Mouse (Mus musculus) T-cell, adult 2 months (primary cell): ENCODE measurements around the gene Grasp.

Experiments used
- DNase-seq: peaks from one replicate; pipeline ENCODE4 v3.0.0; 2022; ENCODE audit warnings: low spot score

Gene Grasp

DNA sequence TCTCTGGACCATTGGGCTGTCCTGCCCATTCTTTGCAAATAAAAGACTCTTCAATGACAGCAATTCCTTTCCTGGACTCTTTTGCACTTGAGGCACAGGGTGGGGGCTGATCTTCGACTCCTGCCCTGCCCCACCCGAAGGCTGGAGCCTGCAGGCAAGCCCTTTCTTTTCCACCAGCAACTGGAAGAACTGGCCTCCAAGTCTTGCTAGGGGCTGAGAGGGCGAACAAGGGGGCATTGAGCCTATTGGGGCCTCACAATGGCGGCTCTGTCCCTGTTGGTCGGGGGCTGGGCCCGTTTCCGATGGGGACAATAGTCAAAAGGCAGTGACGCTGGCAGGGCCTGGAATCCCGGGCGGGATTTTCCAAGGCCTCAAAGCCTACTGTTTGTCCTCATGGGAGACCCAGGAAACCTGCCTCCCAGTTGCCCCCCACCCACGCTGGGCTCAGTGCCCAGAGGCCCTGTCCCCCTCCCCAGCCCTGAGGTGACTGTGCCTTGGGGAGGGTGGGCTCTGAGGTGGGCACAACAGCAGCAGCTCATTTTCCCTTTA, 53.4 kb downstream of the Grasp start:
- DNase-seq = no peak

GRCm38 (mm10) chr15:101278589-101278988, 54.6 kb downstream of the Grasp start:
- no peak for DNase-seq

DNA sequence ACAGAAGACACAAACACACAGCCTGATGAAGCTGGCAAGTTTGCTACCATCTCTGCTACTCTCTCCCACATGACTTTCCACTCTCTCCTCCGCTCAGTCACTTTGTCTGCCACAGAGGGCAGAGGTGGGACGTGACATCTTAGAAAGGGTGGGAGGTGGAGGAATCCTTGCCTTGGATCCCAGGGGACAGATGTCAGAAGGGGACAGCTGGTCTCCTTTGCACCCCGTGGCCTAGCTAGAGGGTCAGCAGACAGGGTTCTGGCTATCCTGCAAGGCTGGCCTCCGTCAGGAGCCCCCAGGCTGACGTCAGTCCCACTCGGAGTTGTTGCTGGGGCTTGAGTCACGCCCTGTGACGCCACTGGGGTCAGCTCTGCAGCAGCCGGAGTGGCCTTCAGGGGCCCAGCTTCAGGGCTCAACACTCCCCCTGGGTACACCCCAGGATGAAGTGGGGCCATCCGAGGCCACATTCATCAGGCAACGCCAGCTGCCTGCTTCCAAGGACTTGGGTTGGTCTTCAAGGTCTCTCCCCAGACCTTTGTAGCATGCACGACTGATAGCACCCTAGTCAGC, 55.5 kb downstream of the Grasp start:
- no peak for DNase-seq
